Mouse (Mus musculus): ENCODE measurements around the gene Ccdc82. TPM values are rescaled to one million over a fixed set of nuclear protein-coding genes. Genes with fewer than 3 reads are reported as not detected.

Gene Ccdc82
- total RNA-seq, 1 experiment from 2014 or later = 54.2 TPM

- no peak for ATAC-seq (replicated peaks in 1 of 2; ENCODE audit: insufficient read depth in 1 of 2, low FRiP score in 2 of 2, low TSS enrichment in 1 of 2, low read depth in 1 of 2, poor library complexity in 2 of 2, severe bottlenecking in 2 of 2)
These were observed 68.6 kb downstream of the Ccdc82 start for GRCm38 (mm10) chr9:13315393-13315792.

DNA sequence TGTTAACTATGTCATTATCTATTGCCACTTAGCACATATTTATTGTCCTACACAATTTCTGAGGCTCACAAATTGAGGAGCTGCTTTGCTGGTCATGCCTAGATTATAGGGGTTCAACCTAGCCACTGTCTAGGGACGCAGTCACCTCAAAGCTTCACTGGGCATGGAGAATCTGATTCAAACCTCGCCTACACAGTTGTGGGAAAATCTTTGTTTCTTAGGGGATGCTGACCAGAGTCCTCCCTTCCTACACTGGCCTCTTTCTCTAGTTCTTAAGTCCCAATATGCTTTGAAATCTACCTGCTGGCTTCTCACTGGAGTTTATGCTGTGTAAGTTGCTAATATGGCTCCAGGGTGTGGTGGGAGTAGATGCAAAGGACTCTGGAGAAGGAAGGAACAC is 72.8 kb downstream of the Ccdc82 start:
- no peak for ATAC-seq (replicated peaks in 1 of 2; ENCODE audit: insufficient read depth in 1 of 2, low FRiP score in 2 of 2, low TSS enrichment in 1 of 2, low read depth in 1 of 2, poor library complexity in 2 of 2, severe bottlenecking in 2 of 2)

DNA sequence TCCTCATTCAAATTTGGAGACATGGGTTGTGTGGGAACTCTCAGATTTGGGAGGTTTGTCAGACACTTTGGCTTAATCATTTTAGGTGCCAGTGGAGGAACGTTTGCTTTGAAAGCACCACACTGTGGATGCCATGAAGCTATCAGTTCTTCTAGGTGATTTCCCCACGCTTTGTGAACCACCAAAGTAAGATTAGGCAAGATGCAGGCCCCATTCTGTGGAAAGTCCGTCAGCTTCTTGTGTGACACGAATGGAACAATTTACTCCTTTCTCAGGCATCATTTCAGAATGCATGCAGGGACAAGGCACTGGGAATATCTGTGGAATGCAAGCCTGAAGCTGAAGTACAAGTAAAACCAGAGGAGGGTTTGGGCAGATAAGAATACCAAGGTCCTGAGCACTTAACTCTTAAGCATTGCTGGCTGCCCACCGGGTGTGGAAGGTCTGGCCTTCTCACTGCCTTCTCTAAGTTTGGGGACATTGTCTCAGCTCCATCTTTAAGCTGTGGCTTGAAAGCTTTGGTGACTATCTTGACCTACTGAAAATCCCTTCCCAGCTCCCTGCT is 74.1 kb downstream of the Ccdc82 start:
- no peak for ATAC-seq (replicated peaks in 1 of 2; ENCODE audit: insufficient read depth in 1 of 2, low FRiP score in 2 of 2, low TSS enrichment in 1 of 2, low read depth in 1 of 2, poor library complexity in 2 of 2, severe bottlenecking in 2 of 2)

DNA sequence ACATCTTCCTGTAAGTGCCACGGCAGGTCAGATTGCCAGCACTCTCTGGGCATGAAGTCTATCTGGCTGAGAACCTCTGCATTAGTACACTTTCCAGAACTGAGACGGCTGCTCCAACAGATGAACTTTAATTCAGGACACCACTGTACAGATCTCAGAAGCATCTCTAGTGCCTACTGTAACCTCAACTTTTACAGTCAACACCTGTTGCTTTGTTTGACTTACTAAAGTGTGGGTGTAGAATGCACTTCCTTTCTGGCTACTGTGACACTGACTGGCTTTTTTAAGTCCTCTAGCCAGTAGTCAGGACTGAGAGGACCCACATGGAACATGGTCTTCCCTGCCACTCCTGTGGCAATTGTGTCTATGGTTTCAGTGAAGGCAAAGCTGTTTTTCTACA is 76.3 kb downstream of the Ccdc82 start:
- ATAC-seq (replicated peaks in 1 of 2; ENCODE audit: insufficient read depth in 1 of 2, low FRiP score in 2 of 2, low TSS enrichment in 1 of 2, low read depth in 1 of 2, poor library complexity in 2 of 2, severe bottlenecking in 2 of 2) = peak in 1 of 2 experiments; percentile 35; a peak in 1 of 4 replicates

GRCm38 (mm10) chr9:13323612-13324011 is 76.9 kb downstream of the Ccdc82 start:
- ATAC-seq (replicated peaks in 1 of 2; ENCODE audit: insufficient read depth in 1 of 2, low FRiP score in 2 of 2, low TSS enrichment in 1 of 2, low read depth in 1 of 2, poor library complexity in 2 of 2, severe bottlenecking in 2 of 2) = peak; percentile 92 to 97

Other genes starting within 250 kb of the Ccdc82 start
- gene Jrkl, start 1.1 kb upstream of the Ccdc82 start, total RNA-seq (2017) = 17.3 and 19.4 TPM in 2 replicates
- gene Maml2, start 51.0 kb downstream of the Ccdc82 start, total RNA-seq (2017) = 5.0 and 7.5 TPM in 2 replicates
- not detected in 2 replicates for gene Gm17571, start 199.8 kb downstream of the Ccdc82 start, total RNA-seq (2017)